Mouse (Mus musculus): Measurements from ENCODE around the gene Elfn2.

Gene Elfn2

GRCm38 (mm10) chr15:78681781-78682180, 36.8 kb downstream of the Elfn2 start:
- no peak for DNase-seq (ENCODE audit: low spot score in 2 of 2)

GRCm38 (mm10) chr15:78681301-78681700, 37.3 kb downstream of the Elfn2 start:
- no peak for DNase-seq (ENCODE audit: low spot score in 2 of 2)

GRCm38 (mm10) chr15:78680291-78680690, 38.3 kb downstream of the Elfn2 start:
- no peak for DNase-seq (ENCODE audit: low spot score in 2 of 2)

DNA sequence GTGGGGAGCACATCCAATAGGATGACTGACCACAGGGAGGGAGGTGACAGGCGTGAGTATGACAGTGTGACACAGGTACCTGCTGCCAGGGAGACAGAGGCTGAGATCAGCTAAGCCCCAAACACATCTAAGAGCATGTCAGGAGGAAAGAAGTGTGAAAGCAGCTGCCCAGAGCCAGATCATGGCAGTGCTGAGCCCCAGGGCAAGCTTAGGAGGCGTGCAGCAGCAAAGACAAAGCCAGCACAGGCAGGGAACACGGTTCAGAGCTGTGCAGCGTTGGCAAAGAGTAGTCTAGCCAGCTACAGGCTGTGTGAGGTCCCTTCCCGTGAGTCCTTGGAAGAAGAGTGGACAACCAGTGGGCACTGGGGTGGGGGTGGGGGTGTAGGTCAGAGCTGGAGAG, 40.9 kb downstream of the Elfn2 start:
- no peak for DNase-seq (ENCODE audit: low spot score in 2 of 2)

GRCm38 (mm10) chr15:78677015-78677414, 41.6 kb downstream of the Elfn2 start:
- DNase-seq (ENCODE audit: low spot score in 2 of 2) = no peak

DNA sequence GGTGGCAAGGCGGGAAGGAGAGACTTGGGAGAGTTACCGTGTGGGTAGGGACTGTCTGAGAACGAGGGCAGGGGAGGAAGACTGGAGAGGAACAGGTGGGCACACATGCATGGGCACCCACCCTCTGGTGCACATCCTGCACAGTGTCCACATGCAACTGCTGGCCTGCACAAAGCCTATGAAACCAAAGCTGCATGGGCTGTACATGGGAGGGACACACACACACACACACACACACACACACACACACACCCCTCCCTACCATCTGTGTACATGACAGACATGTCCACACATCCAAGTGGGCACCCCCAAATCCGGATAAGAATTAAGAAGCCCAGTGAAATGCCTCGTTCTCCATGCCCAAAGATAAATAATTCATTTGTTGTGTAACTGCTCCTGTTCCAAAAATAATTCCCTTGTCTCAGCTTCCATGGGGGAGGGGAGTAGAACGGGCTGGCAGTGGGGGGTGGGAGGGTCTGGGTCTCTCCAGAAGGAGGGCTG, 43.6 kb downstream of the Elfn2 start:
- DNase-seq (ENCODE audit: low spot score in 2 of 2) = no peak

GRCm38 (mm10) chr15:78673436-78673835, 45.1 kb downstream of the Elfn2 start:
- DNase-seq (ENCODE audit: low spot score in 2 of 2) = no peak

DNA sequence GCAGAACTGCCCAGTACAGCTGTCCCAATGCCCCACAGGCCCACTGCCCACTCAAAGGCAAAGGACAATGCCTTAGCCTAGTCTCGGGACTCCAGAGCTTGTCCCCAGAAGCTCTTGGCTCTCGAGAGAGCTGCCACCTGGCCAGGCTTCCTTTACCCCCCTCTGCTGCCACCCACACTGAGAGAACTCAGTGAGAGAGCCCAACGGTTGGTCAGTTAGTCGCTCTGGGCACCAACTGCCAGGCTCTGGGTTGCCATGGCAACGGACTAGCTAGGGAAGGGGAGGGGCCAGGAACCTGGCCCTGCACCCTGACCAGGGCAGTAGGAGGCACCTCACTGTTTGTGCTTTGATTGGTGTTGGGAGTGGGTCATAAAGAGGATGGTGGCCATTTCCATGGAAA, 48.2 kb downstream of the Elfn2 start:
- no peak for DNase-seq (ENCODE audit: low spot score in 2 of 2)

- no peak for DNase-seq (ENCODE audit: low spot score in 2 of 2)
Measured at GRCm38 (mm10) chr15:78669221-78669871, 49.2 kb downstream of the Elfn2 start.

DNA sequence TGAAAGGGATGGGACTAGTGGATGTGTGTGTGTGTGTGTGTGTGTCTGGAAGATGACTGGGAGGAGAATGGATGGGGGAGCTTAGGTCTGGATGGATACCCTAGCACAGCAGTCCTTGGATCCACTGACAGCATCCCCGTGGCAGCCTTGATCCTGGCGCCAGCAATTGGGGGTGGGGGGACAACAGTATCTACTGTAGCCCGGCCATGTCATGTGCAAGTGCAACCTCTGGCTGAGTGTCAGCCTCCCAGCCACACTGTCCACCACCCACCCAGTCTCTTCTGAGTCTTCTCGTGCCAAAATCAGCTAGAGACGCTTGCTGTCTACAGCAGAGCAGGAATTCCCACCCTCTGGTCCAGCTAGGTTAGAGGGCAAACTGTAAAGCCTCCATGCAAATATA, 54.3 kb downstream of the Elfn2 start:
- no peak for DNase-seq (ENCODE audit: low spot score in 2 of 2)

- DNase-seq (ENCODE audit: low spot score in 2 of 2) = no peak
Measured at GRCm38 (mm10) chr15:78651169-78651568, 67.4 kb downstream of the Elfn2 start.

GRCm38 (mm10) chr15:78647746-78648145, 70.8 kb downstream of the Elfn2 start:
- no peak for DNase-seq (ENCODE audit: low spot score in 2 of 2)

DNA sequence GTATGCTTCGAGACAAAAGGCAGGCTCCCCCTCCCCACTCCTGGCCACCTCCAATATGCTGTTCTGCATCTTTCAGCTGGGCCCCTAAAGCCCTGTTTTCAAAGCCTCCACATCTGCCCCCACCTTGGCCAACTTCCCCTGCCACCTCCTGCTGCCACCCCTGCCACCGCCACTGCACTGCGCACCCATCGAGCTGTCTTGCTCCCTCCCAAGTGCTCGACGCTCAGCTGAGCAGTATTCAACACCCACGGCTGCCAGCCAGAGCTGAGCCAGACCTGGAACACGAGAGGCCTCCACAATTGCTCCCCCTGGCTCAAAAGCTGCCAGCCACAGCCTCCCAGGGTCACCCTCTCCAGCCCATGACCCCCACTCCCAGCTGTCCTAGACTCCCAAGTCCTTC, 74.0 kb downstream of the Elfn2 start:
- DNase-seq (ENCODE audit: low spot score in 2 of 2) = no peak

GRCm38 (mm10) chr15:78643633-78644032, 74.9 kb downstream of the Elfn2 start:
- no peak for DNase-seq (ENCODE audit: low spot score in 2 of 2)

DNA sequence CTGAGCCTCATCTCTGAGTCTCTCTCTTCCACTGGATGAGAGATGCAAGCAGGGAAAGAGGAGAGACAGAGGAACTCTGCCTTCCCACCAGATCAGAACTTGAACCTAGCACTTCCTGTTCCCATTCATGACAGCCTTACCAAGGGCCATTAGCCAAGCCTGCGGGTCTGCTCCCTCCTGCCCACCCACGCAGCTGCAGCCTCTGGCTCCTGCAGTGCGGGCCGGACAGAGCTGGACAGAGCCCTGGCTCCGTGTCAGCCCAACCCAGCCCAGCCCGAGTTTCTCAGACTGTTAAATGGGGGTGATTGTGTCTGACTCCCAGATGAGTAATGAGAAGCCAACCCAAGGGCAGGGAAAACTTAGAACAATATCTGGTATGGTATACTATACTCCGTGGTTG, 83.3 kb downstream of the Elfn2 start:
- DNase-seq (ENCODE audit: low spot score in 2 of 2) = no peak

GRCm38 (mm10) chr15:78634095-78634737, 84.4 kb downstream of the Elfn2 start:
- no peak for DNase-seq (ENCODE audit: low spot score in 2 of 2)

GRCm38 (mm10) chr15:78633413-78633812, 85.2 kb downstream of the Elfn2 start:
- DNase-seq (ENCODE audit: low spot score in 2 of 2) = no peak

DNA sequence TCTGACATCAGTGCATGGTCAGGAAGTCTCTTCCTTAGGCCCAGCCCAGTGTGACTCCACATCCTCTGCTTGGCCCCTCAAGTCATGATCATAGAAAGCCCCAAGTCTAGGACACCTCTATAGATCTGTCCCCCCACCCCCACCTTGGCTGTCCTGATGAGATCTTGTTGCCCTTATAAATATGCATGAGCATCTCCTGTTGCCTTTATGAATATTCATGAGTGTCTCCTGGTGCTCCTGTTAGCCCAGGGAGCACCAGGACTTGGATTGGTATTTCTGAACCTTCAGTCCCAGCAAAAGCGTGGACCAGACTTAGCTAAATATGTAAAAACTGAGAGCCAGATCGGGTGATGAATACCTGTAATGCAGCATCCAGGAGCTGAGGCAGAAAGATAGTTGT, 86.2 kb downstream of the Elfn2 start:
- DNase-seq (ENCODE audit: low spot score in 2 of 2) = no peak

DNA sequence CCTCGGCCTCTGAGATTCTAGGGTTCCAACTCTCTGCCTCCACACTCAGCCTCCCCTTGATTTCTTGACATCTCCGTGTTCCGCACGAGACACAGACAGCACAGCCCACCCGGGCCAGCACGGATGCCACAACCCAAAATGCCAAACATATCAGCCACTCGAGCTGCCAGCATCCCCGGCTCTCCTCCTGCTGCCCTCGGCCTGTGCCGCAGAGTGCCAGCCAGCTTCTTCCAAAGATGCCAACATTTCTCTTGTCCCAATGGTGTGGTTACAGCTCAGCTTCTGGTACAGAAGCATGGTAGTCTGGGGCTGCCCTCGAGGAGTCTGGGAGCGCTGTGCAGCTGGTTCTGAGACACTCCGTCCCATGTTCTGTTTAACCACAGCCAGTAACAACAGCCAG, 92.3 kb downstream of the Elfn2 start:
- no peak for DNase-seq (ENCODE audit: low spot score in 2 of 2)

DNA sequence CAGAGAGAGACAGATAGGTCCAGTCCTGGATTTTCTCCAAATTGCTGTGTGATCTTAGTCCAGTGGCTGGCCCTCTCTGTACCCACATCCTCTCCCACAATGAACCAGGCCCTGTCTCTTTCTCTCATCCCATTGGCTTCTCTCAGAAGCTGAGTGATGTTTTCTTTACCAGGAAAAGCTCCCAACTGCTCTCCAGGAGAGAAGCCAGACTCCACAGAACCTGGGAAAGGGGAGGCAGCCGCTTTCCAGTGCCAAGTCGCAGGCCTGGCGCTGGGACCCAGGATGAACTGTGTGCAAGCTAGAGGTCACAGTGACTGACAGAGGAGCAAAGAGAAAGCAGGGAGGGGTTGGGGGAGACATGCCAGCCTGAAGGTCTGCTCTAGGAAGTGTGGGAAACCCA, 93.6 kb downstream of the Elfn2 start:
- no peak for DNase-seq (ENCODE audit: low spot score in 2 of 2)

GRCm38 (mm10) chr15:78624431-78624950, 94.1 kb downstream of the Elfn2 start:
- DNase-seq (ENCODE audit: low spot score in 2 of 2) = peak in 1 of 2 experiments; percentile 31

GRCm38 (mm10) chr15:78623426-78623825, 95.1 kb downstream of the Elfn2 start:
- peak; percentile 62 to 84 for DNase-seq (ENCODE audit: low spot score in 2 of 2)
